Mouse (Mus musculus): ENCODE measurements at regions not wholly inside any gene's neighbourhood (a gene's known extent, or its start where the extent isn't known, plus 50 kb on each side); places are given as distances from the start of the nearest gene placed in this dataset.

GRCm38 (mm10) chr11:19701198-19701597 is 223.0 kb upstream of the Spred2 start:
- TF ChIP-seq CTCF (IDR thresholded peaks at IDR 0.05; ENCODE audit: extremely low read depth, insufficient read depth, low read length) (no peak), POLR2A (IDR thresholded peaks at IDR 0.05; ENCODE audit: extremely low read depth, insufficient read depth, low read length) (no peak)

Measured in cortical plate, adult 2 months (tissue).